Mouse (Mus musculus): ENCODE measurements at regions not wholly inside any gene's neighbourhood (a gene's known extent, or its start where the extent isn't known, plus 50 kb on each side); places are given as distances from the start of the nearest gene placed in this dataset.

- Histone ChIP-seq H3K4me3 (replicated peaks) (no peak overlapping the region), H3K27ac (replicated peaks) (no peak overlapping the region)
Observed at GRCm38 (mm10) chr10:37079535-37079934, 59.2 kb downstream of the Marcks start.

GRCm38 (mm10) chr10:37078439-37078838 is 60.3 kb downstream of the Marcks start:
- no peaks in the 10 kb centered on the region for H3K9me3 ChIP-seq (replicated peaks)
- 25% methylated on average over 5 of the region's 5 CpGs for WGBS (ENCODE audit: insufficient replicate concordance)
- no peak overlapping the region for H3K9ac ChIP-seq
- H3K4me2 ChIP-seq = no peak overlapping the region
- no peaks in the 10 kb centered on the region for H3K27me3 ChIP-seq
- H3K27ac ChIP-seq (replicated peaks) = no peak overlapping the region
- no peaks in the 10 kb centered on the region for H3K4me1 ChIP-seq (replicated peaks)
- no peaks in the 10 kb centered on the region for H3K36me3 ChIP-seq (replicated peaks)
- ATAC-seq (ENCODE audit: insufficient read depth) = peak; percentile 60
- no peak overlapping the region for H3K4me3 ChIP-seq (replicated peaks)

More at GRCm38 (mm10) chr10:37079535-37079934, 59.2 kb downstream of the Marcks start:
- Histone ChIP-seq H3K27me3 (no peaks in the 10 kb centered on the region), H3K9me3 (replicated peaks) (no peaks in the 10 kb centered on the region), H3K4me2 (no peak overlapping the region), H3K36me3 (replicated peaks) (no peaks in the 10 kb centered on the region), H3K9ac (no peak overlapping the region), H3K4me1 (replicated peaks) (no peaks in the 10 kb centered on the region)
- WGBS (ENCODE audit: insufficient replicate concordance) = 62% methylated on average over 6 of the region's 6 CpGs
- no peak for ATAC-seq (ENCODE audit: insufficient read depth)

- no peak overlapping the region for H3K9ac ChIP-seq
- H3K9me3 ChIP-seq (replicated peaks) = no peaks in the 10 kb centered on the region
- H3K4me3 ChIP-seq (replicated peaks) = no peak overlapping the region
- no peak for ATAC-seq (ENCODE audit: insufficient read depth)
- H3K4me2 ChIP-seq = no peak overlapping the region
- 41% methylated on average over 2 of the region's 2 CpGs for WGBS (ENCODE audit: insufficient replicate concordance)
- no peaks in the 10 kb centered on the region for H3K4me1 ChIP-seq (replicated peaks)
- H3K27ac ChIP-seq (replicated peaks) = no peak overlapping the region
- no peaks in the 10 kb centered on the region for H3K36me3 ChIP-seq (replicated peaks)
- no peaks in the 10 kb centered on the region for H3K27me3 ChIP-seq
Observed at GRCm38 (mm10) chr10:37077741-37078140, 61.0 kb downstream of the Marcks start.

GRCm38 (mm10) chr10:37072834-37073233 is 65.9 kb downstream of the Marcks start:
- no peak for ATAC-seq (ENCODE audit: insufficient read depth)
- Histone ChIP-seq H3K4me2 (no peak overlapping the region), H3K27me3 (no peaks in the 10 kb centered on the region), H3K9ac (no peak overlapping the region), H3K9me3 (replicated peaks) (no peaks in the 10 kb centered on the region), H3K36me3 (replicated peaks) (no peaks in the 10 kb centered on the region), H3K4me1 (replicated peaks) (no peaks in the 10 kb centered on the region), H3K4me3 (replicated peaks) (no peak overlapping the region), H3K27ac (replicated peaks) (no peak overlapping the region)
- 10% methylated on average over 5 of the region's 5 CpGs for WGBS (ENCODE audit: insufficient replicate concordance)

- Histone ChIP-seq H3K36me3 (replicated peaks) (no peaks in the 10 kb centered on the region), H3K9ac (no peak overlapping the region), H3K27ac (replicated peaks) (no peak overlapping the region), H3K4me3 (replicated peaks) (no peak overlapping the region), H3K9me3 (replicated peaks) (no peaks in the 10 kb centered on the region), H3K27me3 (no peaks in the 10 kb centered on the region), H3K4me1 (replicated peaks) (no peaks in the 10 kb centered on the region), H3K4me2 (no peak overlapping the region)
- no peak for ATAC-seq (ENCODE audit: insufficient read depth)
- 77% methylated on average over 5 of the region's 5 CpGs for WGBS (ENCODE audit: insufficient replicate concordance)
Observed at GRCm38 (mm10) chr10:37072061-37072460, 66.7 kb downstream of the Marcks start.

- Histone ChIP-seq H3K27me3 (no peaks in the 10 kb centered on the region), H3K4me3 (replicated peaks) (no peak overlapping the region), H3K9me3 (replicated peaks) (no peaks in the 10 kb centered on the region), H3K27ac (replicated peaks) (no peak overlapping the region), H3K4me2 (no peak overlapping the region), H3K36me3 (replicated peaks) (no peaks in the 10 kb centered on the region), H3K4me1 (replicated peaks) (no peaks in the 10 kb centered on the region), H3K9ac (no peak overlapping the region)
- no peak for ATAC-seq (ENCODE audit: insufficient read depth)
- WGBS (ENCODE audit: insufficient replicate concordance) = 51% methylated on average over 2 of the region's 2 CpGs
Observed at GRCm38 (mm10) chr10:37071420-37071819, 67.3 kb downstream of the Marcks start.

All from liver, embryonic 15.5 days (tissue).